Mouse (Mus musculus) kidney, adult 18-20 months (tissue): ENCODE results near the gene Dnajc17.

ENCODE experiments used
- DNase-seq: peaks from one replicate; pipeline ENCODE4 v3.0.0; 2021

Dnajc17 gene

GRCm38 (mm10) chr2:119197493-119197892 lies 11.1 kb downstream of the Dnajc17 start:
- DNase-seq = no peak

DNA sequence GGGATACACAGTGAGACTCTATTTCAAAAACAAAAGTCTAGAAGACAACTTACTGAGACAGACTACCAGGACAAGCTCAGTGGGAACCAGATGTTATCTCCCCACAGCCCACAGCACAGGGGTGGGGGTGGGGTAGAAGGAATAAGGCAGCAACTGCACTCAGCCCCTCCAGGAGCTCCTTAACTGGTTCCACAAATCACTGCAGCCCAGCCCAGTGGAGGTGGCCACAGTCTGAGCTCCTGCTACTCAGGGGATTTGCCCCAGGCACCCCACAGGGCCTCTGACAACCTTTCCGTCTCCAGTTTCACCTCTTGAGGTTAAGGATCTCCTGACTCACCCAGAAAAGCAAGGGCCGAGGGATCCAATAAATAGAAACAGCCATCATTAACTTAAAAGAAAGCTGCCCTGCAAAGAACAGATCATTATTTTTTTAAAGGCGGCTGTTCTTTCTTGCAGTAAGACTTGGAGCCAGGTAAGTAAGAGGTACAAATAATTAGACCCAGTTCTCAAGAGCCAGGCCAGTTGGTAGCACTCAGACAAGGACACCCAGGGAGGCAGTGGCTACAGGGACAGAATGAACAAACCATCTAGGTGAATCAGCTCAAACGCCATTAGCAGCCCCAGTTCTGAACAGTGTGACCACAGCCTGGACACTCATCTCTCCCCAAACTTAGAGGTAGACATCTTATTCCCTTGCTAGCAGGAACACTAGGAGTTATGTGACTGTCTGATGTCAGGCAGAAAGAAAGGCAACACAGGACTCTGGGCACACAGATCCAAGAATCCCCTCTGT lies 12.1 kb downstream of the Dnajc17 start:
- DNase-seq = no peak

- DNase-seq = no peak
Observed at GRCm38 (mm10) chr2:119194140-119194539, 14.5 kb downstream of the Dnajc17 start.

DNA sequence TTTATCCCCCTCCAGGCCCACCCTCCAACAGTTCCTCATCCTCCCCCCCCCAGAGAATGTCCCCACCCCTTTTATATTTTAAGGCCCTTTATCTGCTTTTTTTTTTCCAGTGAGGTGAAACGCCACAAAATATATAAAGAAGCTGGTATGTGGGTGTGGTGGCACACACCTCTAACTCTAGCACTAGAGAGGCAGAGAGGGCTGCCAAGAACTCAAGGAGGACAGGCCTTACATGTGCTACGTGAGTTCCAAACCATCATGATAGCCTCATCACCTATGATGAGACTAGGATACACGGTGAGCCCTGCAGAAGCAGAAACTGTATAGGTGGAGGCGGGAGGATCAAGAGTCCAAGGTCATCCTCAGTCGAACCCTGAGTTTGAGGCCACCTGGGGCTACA lies 17.6 kb downstream of the Dnajc17 start:
- no peak for DNase-seq

GRCm38 (mm10) chr2:119189029-119189710 lies 19.4 kb downstream of the Dnajc17 start:
- DNase-seq = peak; percentile 90

DNA sequence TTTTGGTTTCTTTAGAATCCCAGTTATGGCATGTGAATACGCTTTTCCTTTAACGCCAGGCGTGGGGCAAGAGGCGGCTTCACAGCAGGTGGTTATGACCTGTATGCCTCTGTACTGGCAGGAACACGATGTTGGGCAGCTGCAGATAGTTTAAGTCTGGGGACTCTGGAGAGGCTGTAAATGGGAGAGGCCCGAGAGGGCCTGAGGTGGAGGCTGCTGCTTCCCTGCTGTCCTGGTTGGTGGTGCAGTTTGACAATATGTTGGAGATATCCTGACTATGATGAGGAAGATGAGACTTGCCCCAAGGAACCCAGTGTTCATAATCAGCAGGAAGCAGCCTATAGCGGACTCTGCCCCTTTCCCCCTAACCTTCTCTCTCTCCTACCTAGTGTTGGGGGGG lies 25.7 kb downstream of the Dnajc17 start:
- no peak for DNase-seq

GRCm38 (mm10) chr2:119177384-119177939 lies 31.1 kb downstream of the Dnajc17 start:
- DNase-seq = no peak

DNA sequence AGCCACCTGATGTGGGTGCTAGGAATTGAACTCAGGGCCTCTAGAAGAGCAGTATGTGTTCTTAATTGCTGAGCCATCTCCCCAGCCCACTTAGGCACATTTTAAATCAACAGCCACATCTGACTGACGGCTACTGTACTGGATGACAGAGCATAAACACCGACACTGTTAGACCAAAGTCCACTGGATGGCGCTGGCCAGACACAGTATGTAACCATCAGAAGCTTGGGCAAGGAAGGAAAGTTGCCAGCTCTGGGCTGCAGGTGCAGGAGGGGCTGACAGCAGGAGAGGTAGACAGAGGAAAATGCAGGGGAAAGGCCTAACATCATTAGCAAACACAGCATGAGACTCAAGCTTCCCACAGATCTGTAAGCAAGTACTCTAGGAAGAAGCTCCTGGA lies 31.8 kb downstream of the Dnajc17 start:
- DNase-seq = peak; percentile 13

DNA sequence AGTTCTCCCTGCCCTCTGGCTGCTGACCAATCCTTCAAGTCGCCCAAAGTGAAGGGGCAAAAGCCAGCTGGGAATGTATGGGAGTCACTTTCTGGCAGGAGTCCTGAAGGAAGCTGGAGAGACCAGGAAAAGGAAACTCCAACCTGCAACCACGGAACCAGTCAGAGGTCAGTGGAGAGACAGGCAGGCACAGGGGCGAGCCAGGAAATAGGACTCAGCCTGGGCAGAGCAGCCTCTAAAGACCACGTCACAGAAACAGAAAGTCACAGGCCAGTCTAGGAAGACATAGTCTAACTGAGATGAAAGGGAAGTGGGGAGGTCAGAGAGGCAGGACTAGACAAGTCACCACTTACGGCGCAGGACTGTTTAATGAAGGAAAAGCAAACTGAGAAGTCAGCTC lies 33.0 kb downstream of the Dnajc17 start:
- peak; percentile 12 for DNase-seq

DNA sequence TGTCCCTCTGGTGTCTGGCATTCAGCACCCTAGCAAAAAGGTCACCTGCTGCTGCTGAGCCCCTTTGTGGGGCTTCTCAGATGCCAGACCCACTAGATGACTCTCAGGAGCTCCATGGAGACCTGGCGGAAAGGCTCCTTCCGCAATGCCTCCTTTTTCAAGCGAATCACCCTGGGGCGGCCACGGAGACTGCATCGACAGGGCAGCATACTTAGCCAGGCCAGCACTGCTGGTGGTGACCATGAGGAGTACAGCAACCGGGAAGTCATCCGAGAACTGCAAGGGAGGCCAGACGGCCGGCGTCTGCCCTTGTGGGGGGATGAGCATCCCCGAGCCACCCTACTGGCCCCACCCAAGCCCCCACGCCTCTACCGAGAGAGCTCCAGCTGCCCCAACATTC lies 33.7 kb downstream of the Dnajc17 start:
- no peak for DNase-seq

DNA sequence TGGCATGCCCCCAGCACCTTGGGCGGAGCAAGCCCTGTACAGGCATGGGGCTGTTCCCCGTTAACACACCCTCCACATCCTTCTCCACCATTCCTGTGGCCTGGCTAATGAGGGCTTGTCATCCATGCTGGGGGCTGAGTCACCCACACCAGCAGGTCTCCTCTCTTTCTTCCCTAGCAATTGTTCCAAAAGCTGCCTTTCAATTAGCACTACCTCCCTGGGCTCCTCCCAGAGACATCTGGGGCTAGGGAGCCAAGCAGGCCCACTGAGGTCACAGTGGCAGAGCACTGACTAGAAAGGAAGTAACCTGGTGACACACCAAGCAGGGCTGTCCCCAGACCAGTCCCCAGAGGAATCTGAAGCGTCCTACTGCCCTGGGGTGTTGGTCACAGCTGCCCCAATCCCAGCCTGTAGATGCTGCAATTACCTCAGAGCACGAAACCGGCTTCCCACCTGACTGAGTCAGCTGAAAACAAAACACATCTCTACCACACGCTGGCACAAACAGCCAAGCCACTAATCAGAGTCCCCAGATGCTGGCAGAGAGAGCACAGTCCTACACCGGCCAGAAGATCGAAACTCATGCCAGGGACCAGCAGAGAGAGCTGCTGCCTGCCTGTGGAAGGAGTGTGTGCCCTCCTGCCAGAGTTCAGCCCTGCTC lies 34.5 kb downstream of the Dnajc17 start, which contains the start of gene Gm14137:
Gm14137 (plus strand) TSS at position 519 of the 661 bp plus-strand sequence.
- DNase-seq = peak; percentile 5

DNA sequence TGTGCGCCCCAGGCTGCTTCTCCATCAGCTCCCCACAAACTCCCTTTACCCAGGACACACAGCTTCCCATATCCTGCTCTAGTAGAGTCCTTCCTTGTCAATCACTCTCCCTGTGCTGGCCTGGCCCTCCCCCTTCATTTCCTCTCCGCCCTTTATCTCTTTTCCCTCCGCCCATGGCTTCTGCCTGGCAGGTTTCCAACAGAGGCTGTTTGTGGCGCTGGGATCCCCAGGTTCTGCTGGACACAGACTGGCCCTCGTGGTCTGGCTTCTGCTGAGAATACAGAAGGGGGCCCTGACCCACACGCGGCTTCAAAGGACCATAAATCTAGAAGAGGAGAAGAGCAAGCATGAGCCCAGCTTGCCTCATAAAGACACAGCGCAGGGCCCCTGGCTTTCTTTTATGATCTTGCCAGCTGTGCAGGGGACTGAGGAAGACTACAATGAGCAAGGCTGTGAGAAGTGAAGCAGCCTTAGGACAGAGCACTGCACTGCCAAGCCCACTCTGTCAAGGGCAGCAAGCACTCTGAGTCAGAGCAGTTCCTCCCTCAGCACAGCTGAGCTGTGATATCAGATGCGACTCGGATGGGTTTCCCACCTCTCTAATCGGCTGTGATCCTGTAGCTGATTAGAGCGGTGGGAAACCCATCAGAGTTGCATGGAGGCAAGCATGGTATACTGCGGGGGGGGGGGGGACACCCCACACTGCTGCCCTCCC lies 35.6 kb downstream of the Dnajc17 start:
- DNase-seq = peak; percentile 63

- DNase-seq = no peak
Observed at GRCm38 (mm10) chr2:119172446-119172845, 36.1 kb downstream of the Dnajc17 start.

GRCm38 (mm10) chr2:119171574-119171973 lies 37.0 kb downstream of the Dnajc17 start:
- no peak for DNase-seq

DNA sequence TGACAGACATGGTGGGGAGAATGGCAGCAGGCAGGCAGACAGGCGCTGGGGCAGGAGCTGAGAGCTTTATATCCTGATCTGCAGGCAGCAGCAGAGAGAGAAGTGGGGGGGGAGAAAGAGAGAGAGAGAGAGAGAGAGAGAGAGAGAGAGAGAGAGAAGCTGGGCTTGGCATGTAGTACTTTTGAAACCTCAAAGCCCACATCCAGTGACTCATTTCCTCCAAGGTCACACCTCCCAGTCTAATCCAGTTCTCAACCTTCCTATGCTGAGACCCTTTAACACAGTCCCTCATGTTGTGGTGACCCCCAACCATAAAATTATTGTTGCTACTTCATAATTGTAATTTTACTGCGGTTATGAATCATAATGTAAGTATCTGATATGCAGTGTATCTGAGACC lies 38.3 kb downstream of the Dnajc17 start:
- DNase-seq = no peak

DNA sequence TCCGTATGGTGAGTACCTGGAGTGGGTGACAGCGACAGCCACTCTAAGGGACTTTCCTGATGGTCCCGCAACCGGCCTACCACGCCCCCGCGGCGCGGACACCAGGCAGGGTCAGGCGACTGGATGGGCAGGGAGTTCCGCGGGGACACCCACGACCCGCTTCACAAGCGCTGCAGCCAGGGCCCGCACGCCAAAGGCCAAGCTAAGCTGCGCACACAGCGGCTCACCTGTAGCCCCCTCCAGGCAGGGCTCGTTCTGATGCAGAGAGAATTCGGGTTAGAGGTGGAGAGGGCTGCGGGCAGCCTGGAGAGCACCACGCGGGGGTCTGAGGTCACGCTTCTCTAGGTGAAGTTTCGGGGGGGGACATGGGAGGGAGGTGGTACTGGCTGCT lies 40.7 kb downstream of the Dnajc17 start:
- no peak for DNase-seq

GRCm38 (mm10) chr2:119166901-119167865 lies 41.4 kb downstream of the Dnajc17 start, which contains the start of gene Gchfr:
TSS of gene Gchfr (plus strand) at chr2:119167773.
- DNase-seq = peak; percentile 86

DNA sequence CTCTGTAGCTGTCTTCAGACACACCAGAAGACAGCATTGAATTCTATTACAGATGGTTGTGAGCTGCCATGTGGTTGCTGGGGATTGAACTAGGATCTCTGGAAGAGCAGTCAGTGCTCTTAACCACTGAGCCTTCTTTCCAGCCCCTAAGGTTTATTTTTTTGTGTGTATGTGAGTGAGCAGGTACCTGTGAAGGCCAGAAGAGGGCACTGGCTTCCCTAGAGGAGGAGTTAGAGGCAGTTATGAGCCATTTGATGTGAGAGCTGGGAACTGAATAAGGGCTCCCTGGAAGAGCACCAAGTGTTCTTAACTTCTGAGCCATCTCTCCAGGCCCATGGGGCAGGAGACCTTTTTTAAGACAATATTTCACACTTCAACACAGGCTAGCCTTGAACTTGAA lies 43.2 kb downstream of the Dnajc17 start:
- no peak for DNase-seq

DNA sequence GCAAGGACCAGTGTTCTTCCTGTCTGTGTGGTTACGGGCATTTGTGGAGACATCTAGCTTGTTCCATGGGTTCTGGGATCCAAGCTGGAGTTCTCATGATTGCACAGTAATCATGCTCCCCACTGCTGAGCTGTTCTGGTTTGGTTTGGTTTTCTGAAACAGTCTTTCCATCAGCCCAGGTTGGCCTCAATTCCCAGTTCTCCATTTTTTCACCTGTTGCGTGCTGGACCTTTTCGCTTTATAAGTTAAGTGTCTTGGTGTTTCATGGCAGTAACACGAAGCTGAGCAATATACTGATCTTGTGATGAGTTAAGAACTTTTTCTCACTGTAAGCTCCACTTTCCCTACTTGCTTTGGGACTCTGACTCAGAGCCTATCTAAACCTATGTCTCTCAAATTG lies 44.6 kb downstream of the Dnajc17 start:
- DNase-seq = no peak

DNA sequence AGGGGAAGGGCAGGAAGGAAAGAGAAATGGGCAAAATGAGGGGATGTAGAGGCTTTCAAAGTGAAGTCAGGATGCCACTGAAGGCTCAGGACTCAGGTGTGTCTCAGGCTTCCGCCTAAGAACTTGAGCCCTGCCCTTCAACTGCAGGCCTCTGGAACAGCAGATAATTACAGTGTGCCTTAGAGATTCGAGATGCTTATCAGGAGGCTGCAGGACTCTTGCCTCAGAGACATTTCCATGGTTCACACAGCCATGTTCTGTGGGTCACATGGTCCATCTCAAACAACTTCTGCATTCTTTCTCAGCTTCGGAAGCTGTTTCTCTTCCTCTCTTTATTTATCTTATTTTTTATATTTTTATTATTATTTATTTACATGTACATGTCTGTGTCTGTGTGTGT lies 45.5 kb downstream of the Dnajc17 start:
- DNase-seq = no peak

GRCm38 (mm10) chr2:119161247-119161646 lies 47.3 kb downstream of the Dnajc17 start:
- peak; percentile 18 for DNase-seq

GRCm38 (mm10) chr2:119157836-119158235 lies 50.8 kb downstream of the Dnajc17 start:
- no peak for DNase-seq
